Mouse (Mus musculus): ENCODE measurements around the gene Rhox12. TPM values are rescaled to one million over a fixed set of nuclear protein-coding genes. Genes with fewer than 3 reads are reported as not detected.

The Rhox12 gene
- not detected in 2 replicates for total RNA-seq (2012; rRNA removed)
- not detected in 2 replicates for total RNA-seq (2014; rRNA removed)
- not detected in 2 replicates for polyA plus RNA-seq (2012; ENCODE audit: insufficient read length, low read depth)

DNA sequence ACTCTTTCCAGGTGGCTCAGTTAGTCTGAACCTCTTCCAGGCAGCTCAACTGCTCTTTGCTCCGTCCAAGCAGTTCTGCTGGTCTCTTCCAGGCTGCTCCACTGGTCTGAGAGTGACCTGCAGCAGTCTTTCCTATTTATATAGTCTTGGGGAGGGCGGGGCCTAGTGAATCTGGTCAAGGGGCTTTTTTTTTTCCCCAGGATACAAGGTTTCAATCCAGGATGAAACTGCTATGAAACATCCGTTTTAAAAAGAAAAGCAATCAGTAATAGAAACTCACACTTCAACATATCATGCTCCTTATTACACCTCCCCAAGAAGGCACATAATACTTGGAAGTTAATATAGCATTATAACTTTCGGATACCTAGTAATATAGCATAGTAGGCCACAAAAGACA is at the start of gene Rhox12:
TSS of gene Rhox12 (minus strand) at position 101 of the 400 bp plus-strand sequence.
- Histone ChIP-seq H3K9me3 (replicated peaks; ENCODE audit: low read length) (no peaks in the 10 kb centered on the region), H3K4me2 (ENCODE audit: insufficient read depth, low read depth, poor library complexity, severe bottlenecking) (no peak within 1 kb of the TSS), H3K27me3 (replicated peaks) (no peaks in the 10 kb centered on the region), H3K27ac (ENCODE audit: insufficient read depth, low read depth) (no peak within 1 kb of the TSS), H3K36me3 (replicated peaks in 1 of 2; ENCODE audit: control insufficient read depth in 1 of 2, insufficient read depth in 1 of 2, low read length in 1 of 2) (no peaks in the 10 kb centered on the region), H3K9ac (ENCODE audit: insufficient read depth, low read depth) (no peak within 1 kb of the TSS), H3K4me3 (replicated peaks in 1 of 3; ENCODE audit: low read depth in 2 of 3, low read length in 2 of 3, poor library complexity in 1 of 3) (no peak within 1 kb of the TSS), H3K4me1 (ENCODE audit: control insufficient read depth in 1 of 2, insufficient read depth in 2 of 2) (no peaks in the 10 kb centered on the region), H3K79me2 (replicated peaks; ENCODE audit: control insufficient read depth, extremely low read depth, insufficient read depth, poor library complexity, severe bottlenecking) (no peaks in the 10 kb centered on the region)
- TF ChIP-seq PAX5 (IDR thresholded peaks at IDR 0.05; ENCODE audit: low read length) (no peak), BHLHE40 (IDR thresholded peaks at IDR 0.05; ENCODE audit: low read depth, low read length) (no peak), MEF2A (IDR thresholded peaks at IDR 0.05; ENCODE audit: borderline replicate concordance, low read depth, low read length) (no peak), MAX (IDR thresholded peaks at IDR 0.05; ENCODE audit: low read length) (no peak), ZMIZ1 (IDR thresholded peaks at IDR 0.05; ENCODE audit: low read depth, low read length) (no peak), KAT2A (IDR thresholded peaks at IDR 0.05; ENCODE audit: insufficient replicate concordance, low read length) (no peak), UBTF (IDR thresholded peaks at IDR 0.05; ENCODE audit: low read depth, low read length) (no peak), TBP (conservative IDR thresholded peaks at IDR 0.05; ENCODE audit: low read depth, low read length) (no peak), ZC3H11A (IDR thresholded peaks at IDR 0.05; ENCODE audit: low read depth, low read length) (no peak)
- in situ Hi-C loops (cut with MboI; ENCODE audit: low pct_ligation_motif_present, low pct_unique_long_range_greater_than_20kb, low sequenced_read_pairs) = no loop called here
- dilution Hi-C loops (cut with MboI; ENCODE audit: extremely low pct_ligation_motif_present, extremely low pct_unique_long_range_greater_than_20kb, low sequenced_read_pairs) = no loop called here
- DNase-seq (ENCODE audit: extremely low read depth) = no peak

- DNase-seq (ENCODE audit: extremely low read depth) = no peak
- H3K27ac ChIP-seq (ENCODE audit: insufficient read depth, low read depth) = no peak overlapping the region
- dilution Hi-C loops (cut with MboI; ENCODE audit: extremely low pct_ligation_motif_present, extremely low pct_unique_long_range_greater_than_20kb, low sequenced_read_pairs) (no loop called here), in situ Hi-C loops (cut with MboI; ENCODE audit: low pct_ligation_motif_present, low pct_unique_long_range_greater_than_20kb, low sequenced_read_pairs) (no loop called here)
- H3K4me1 ChIP-seq (ENCODE audit: control insufficient read depth in 1 of 2, insufficient read depth in 2 of 2) = peaks cover 4 to 14% of the 10 kb centered on the region in 2 experiments; a peak in 3 of 4 replicates
- no peaks in the 10 kb centered on the region for H3K36me3 ChIP-seq (replicated peaks in 1 of 2; ENCODE audit: control insufficient read depth in 1 of 2, insufficient read depth in 1 of 2, low read length in 1 of 2)
- H3K27me3 ChIP-seq (replicated peaks) = no peaks in the 10 kb centered on the region
- H3K4me2 ChIP-seq (ENCODE audit: insufficient read depth, low read depth, poor library complexity, severe bottlenecking) = no peak overlapping the region
- H3K4me3 ChIP-seq (replicated peaks in 1 of 3; ENCODE audit: low read depth in 2 of 3, low read length in 2 of 3, poor library complexity in 1 of 3) = no peak overlapping the region
- H3K9me3 ChIP-seq (replicated peaks; ENCODE audit: low read length) = no peaks in the 10 kb centered on the region
- H3K9ac ChIP-seq (ENCODE audit: insufficient read depth, low read depth) = no peak overlapping the region
- no peaks in the 10 kb centered on the region for H3K79me2 ChIP-seq (replicated peaks; ENCODE audit: control insufficient read depth, extremely low read depth, insufficient read depth, poor library complexity, severe bottlenecking)
- TF ChIP-seq CTCF (conservative IDR thresholded peaks at IDR 0.05 in 1 of 2, IDR thresholded peaks at IDR 0.05 in 1 of 2; ENCODE audit: low read depth in 2 of 2, low read length in 2 of 2) (peak in 1 of 2 experiments; percentile 41; a peak in 2 of 4 replicates), ZC3H11A (IDR thresholded peaks at IDR 0.05; ENCODE audit: low read depth, low read length) (no peak)
Measured at GRCm38 (mm10) chrX:38159097-38159496, 48.4 kb upstream of the Rhox12 start.

DNA sequence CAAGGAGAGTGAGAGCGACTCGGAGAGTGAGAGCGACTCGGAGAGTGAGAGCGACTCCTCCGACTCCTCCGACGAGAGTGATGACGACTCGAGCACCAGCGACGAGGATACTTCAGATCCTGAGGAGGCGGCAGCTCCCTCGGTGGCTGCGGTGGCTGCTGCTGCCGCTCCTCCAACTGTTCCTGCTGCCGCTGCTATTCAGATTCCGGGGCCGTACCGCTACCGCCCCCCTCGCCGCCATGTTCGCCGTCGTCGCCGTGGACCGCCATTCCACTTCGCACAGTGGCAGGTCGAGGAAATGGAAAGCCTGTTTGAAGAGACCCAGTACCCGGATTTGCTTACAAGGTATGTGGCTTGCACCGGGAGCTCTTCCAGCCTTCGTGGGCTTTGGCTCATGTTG is 10.8 kb upstream of the Rhox12 start:
- H3K9ac ChIP-seq (ENCODE audit: insufficient read depth, low read depth) = peak overlapping the region; percentile 67
- no peak overlapping the region for H3K4me2 ChIP-seq (ENCODE audit: insufficient read depth, low read depth, poor library complexity, severe bottlenecking)

More for the DNA sequence above, 10.8 kb upstream of the Rhox12 start:
- in situ Hi-C loops (cut with MboI; ENCODE audit: low pct_ligation_motif_present, low pct_unique_long_range_greater_than_20kb, low sequenced_read_pairs) (no loop called here), dilution Hi-C loops (cut with MboI; ENCODE audit: extremely low pct_ligation_motif_present, extremely low pct_unique_long_range_greater_than_20kb, low sequenced_read_pairs) (no loop called here)
- Histone ChIP-seq H3K79me2 (replicated peaks; ENCODE audit: control insufficient read depth, extremely low read depth, insufficient read depth, poor library complexity, severe bottlenecking) (peaks cover 33% of the 10 kb centered on the region), H3K4me3 (replicated peaks in 1 of 3; ENCODE audit: low read depth in 2 of 3, low read length in 2 of 3, poor library complexity in 1 of 3) (peak overlapping the region in 2 of 3 experiments; percentile 56 to 71), H3K27ac (ENCODE audit: insufficient read depth, low read depth) (peak overlapping the region; percentile 58), H3K4me1 (ENCODE audit: control insufficient read depth in 1 of 2, insufficient read depth in 2 of 2) (no peaks in the 10 kb centered on the region), H3K27me3 (replicated peaks) (no peaks in the 10 kb centered on the region), H3K9me3 (replicated peaks; ENCODE audit: low read length) (peaks cover 2% of the 10 kb centered on the region), H3K36me3 (replicated peaks in 1 of 2; ENCODE audit: control insufficient read depth in 1 of 2, insufficient read depth in 1 of 2, low read length in 1 of 2) (no peaks in the 10 kb centered on the region)
- no peak for DNase-seq (ENCODE audit: extremely low read depth)
- no peak for TF ChIP-seq EP300 (IDR thresholded peaks at IDR 0.05; ENCODE audit: low read length)
- peak; percentile 36; the same call in 1 of the 2 replicates for TF ChIP-seq MAX (IDR thresholded peaks at IDR 0.05; ENCODE audit: low read length)
- TF ChIP-seq NELFE (IDR thresholded peaks at IDR 0.05; ENCODE audit: low read depth, low read length) = 0 out of 2 replicates have a peak, but pooled peaks have one; percentile 11
- peak; percentile 13; the same call in 1 of the 2 replicates for TF ChIP-seq POLR2A (IDR thresholded peaks at IDR 0.05; ENCODE audit: low read depth, low read length)
- 0 out of 2 replicates have a peak, but pooled peaks have one; percentile 27 for TF ChIP-seq HCFC1 (IDR thresholded peaks at IDR 0.05; ENCODE audit: low read depth, low read length)
- peak; percentile 66 for TF ChIP-seq NRF1 (IDR thresholded peaks at IDR 0.05; ENCODE audit: low read depth, low read length)
- no peak for TF ChIP-seq GABPA (IDR thresholded peaks at IDR 0.05; ENCODE audit: insufficient replicate concordance, low read depth, low read length)
- 0 out of 2 replicates have a peak, but pooled peaks have one; percentile 28 for TF ChIP-seq ELF1 (IDR thresholded peaks at IDR 0.05; ENCODE audit: low read depth, low read length)
- peak; percentile 69 for TF ChIP-seq SIN3A (IDR thresholded peaks at IDR 0.05; ENCODE audit: low read length)
- TF ChIP-seq MAZ (IDR thresholded peaks at IDR 0.05; ENCODE audit: low read depth, low read length) = no peak
- TF ChIP-seq ZC3H11A (IDR thresholded peaks at IDR 0.05; ENCODE audit: low read depth, low read length) = no peak
- TF ChIP-seq MXI1 (IDR thresholded peaks at IDR 0.05; ENCODE audit: low read depth, low read length) = peak; percentile 37; the same call in 1 of the 2 replicates
- peak; percentile 26; the same call in 1 of the 2 replicates for TF ChIP-seq TCF12 (IDR thresholded peaks at IDR 0.05; ENCODE audit: low read depth, low read length)

Measured in CH12.LX (cell line).